Mouse (Mus musculus) spleen, adult 2 months (tissue): ENCODE measurements at regions not wholly inside any gene's neighbourhood (a gene's known extent, or its start where the extent isn't known, plus 50 kb on each side); places are given as distances from the start of the nearest gene placed in this dataset.

ENCODE experiments used
- CTCF ChIP-seq: fragments of 200-500 bp; IDR thresholded peaks from 2 replicates; pipeline ENCODE4 v1.5.1; 2011; ENCODE audit warnings: mild to moderate bottlenecking, inconsistent platforms; ENCODE audit not compliant: insufficient read depth, insufficient read length, insufficient replicate concordance; ENCODE audit errors: extremely low read depth
- POLR2A ChIP-seq: fragments of 200-500 bp; IDR thresholded peaks from 2 replicates; pipeline ENCODE4 v1.6.1; 2011; ENCODE audit warnings: low read depth, low read length, inconsistent platforms

- TF ChIP-seq CTCF: no peak
- no peak for TF ChIP-seq POLR2A
Observed at GRCm38 (mm10) chr8:126715666-126716065, 121.9 kb upstream of the Irf2bp2 start.
